Mouse (Mus musculus) liver, postnatal 0 days (tissue): ENCODE measurements around the gene Ccn6. TPM values are rescaled to one million over a fixed set of nuclear protein-coding genes. Genes with fewer than 3 reads are reported as not detected.

ENCODE experiments used
- ATAC-seq: fragments of 200-750 bp; cut with Nextera tagmentation; 2 replicates; pipeline ENCODE4 v1.8.0; 2017; ENCODE audit warnings: mild to moderate bottlenecking, moderate library complexity
- DNase-seq: peaks from one replicate; pipeline ENCODE4 v3.0.0-alpha.2; 2016
- H3K27ac ChIP-seq: fragments of 300-500 bp; sonication (generic); 2 replicates; pipeline ENCODE4 v1.5.1; 2014; ENCODE audit warnings: antibody characterized with exemption, moderate library complexity, mild to moderate bottlenecking, low read depth
- H3K27me3 ChIP-seq: fragments of 300-500 bp; sonication (generic); 2 replicates; pipeline ENCODE4 v1.6.1; 2014; ENCODE audit warnings: low read length, control low read depth, mixed read lengths; ENCODE audit not compliant: insufficient read depth
- H3K36me3 ChIP-seq: fragments of 300-500 bp; sonication (generic); replicated peaks from 2 replicates; pipeline ENCODE4 v1.6.1; 2014; ENCODE audit warnings: mild to moderate bottlenecking, control low read depth, low read length, moderate library complexity, mixed read lengths; ENCODE audit not compliant: insufficient read depth
- H3K4me1 ChIP-seq: fragments of 300-500 bp; sonication (generic); 2 replicates; pipeline ENCODE4 v1.6.1; 2014; ENCODE audit warnings: antibody characterized with exemption, mild to moderate bottlenecking, control low read depth; ENCODE audit not compliant: insufficient read depth
- H3K4me2 ChIP-seq: fragments of 300-500 bp; sonication (generic); 2 replicates; pipeline ENCODE4 v1.6.1; 2014; ENCODE audit warnings: low read depth, mild to moderate bottlenecking, low read length, moderate library complexity, mixed read lengths
- H3K4me3 ChIP-seq: fragments of 300-500 bp; sonication (generic); 2 replicates; pipeline ENCODE4 v1.5.1; 2014; ENCODE audit warnings: low read depth, low read length
- H3K9ac ChIP-seq: fragments of 300-500 bp; sonication (generic); replicated peaks from 2 replicates; pipeline ENCODE4 v1.6.1; 2014; ENCODE audit warnings: mild to moderate bottlenecking, moderate library complexity
- H3K9me3 ChIP-seq: fragments of 300-500 bp; sonication (generic); 2 replicates; pipeline ENCODE4 v1.6.1; 2016; ENCODE audit warnings: mild to moderate bottlenecking, control low read depth, low read length, mixed read lengths
- CTCF ChIP-seq: sonication (generic); IDR thresholded peaks from 2 replicates; pipeline ENCODE4 v1.5.1; 2016; ENCODE audit warnings: antibody characterized with exemption, low read depth
- EP300 ChIP-seq: IDR thresholded peaks from 2 replicates; pipeline ENCODE4 v1.6.1; 2016; ENCODE audit warnings: antibody characterized with exemption, low read depth, mild to moderate bottlenecking
- WGBS: fragments of 180-500 bp; shearing (Covaris S2); extraction: QIAGEN DNeasy Blood & Tissue Kit; methylation state at CpG from one replicate; pipeline ENCODE4 v1.1.7; 2014; ENCODE audit not compliant: insufficient replicate concordance; 5-methylcytosine and 5-hydroxymethylcytosine counted together
- polyA plus RNA-seq: library from polyadenylated mRNA; unstranded; fragments of >200 nt; fragmentation: Nextera tagmentation; extraction: Ambion mirVana; gene quantifications from 2 replicates; pipeline ENCODE4 v1.2.1, GENCODE M21; 2015

The Ccn6 gene
- polyA plus RNA-seq, 1 experiment from 2014 or later, result not detected

DNA sequence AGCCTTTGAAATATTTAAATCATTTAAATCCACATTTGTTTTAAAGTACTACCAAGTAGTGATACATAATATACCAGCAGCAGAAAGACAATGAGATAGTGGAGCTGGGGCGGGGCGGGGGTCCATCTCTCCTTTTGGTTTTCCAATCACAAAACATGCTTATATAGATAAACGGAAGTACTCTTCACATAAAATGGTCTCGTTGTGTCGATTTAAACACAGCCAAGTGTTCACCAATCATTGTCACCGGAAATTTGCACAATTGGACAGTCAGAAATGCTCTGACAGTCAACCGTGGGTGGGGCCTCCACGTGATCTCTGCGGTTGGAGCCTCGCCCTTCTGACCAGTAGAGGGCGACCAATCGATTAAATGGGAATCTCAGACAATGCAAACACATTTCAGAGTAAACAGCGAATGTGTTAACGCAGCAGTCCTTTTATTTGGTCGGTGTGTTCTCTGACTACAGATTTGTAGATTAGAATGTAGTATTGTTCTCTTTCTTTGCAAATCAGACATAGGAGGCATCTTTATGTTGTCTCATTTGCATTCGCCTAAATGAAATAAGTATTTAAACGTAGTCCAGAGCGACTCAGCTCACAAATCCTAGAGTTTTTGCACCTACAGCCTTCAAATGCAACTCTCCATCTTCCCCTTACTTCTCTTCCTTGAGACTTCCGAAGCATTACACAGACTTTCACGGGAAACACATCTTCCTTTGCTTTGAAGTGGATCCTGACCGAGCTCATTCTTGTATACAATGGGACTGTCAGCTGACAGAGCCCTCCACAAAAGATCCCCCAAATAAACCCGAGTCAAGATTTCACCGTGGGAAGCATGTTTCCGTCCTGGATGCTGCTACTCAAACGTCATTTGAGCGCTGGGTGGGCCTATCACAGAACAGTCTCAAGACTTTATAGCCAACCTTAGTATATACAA is 8.3 kb upstream of the Ccn6 start:
- DNase-seq (peak; percentile 86), ATAC-seq (peak; percentile 88)
- Histone ChIP-seq H3K27ac (peak overlapping the region; percentile 75), H3K9ac (no peak overlapping the region; the same call in 1 of the 2 replicates), H3K4me2 (peak overlapping the region; percentile 84), H3K9me3 (no peaks in the 10 kb centered on the region), H3K36me3 (no peaks in the 10 kb centered on the region), H3K27me3 (0 out of 2 replicates have a peak, but pooled peaks cover 3% of the 10 kb centered on the region), H3K4me1 (peaks cover 25% of the 10 kb centered on the region), H3K4me3 (peak overlapping the region; percentile 52)
- WGBS, result 14% methylated on average over 26 of the region's 26 CpGs
- peak; percentile 82 for TF ChIP-seq CTCF
- peak; percentile 35; the same call in 1 of the 2 replicates for TF ChIP-seq EP300

DNA sequence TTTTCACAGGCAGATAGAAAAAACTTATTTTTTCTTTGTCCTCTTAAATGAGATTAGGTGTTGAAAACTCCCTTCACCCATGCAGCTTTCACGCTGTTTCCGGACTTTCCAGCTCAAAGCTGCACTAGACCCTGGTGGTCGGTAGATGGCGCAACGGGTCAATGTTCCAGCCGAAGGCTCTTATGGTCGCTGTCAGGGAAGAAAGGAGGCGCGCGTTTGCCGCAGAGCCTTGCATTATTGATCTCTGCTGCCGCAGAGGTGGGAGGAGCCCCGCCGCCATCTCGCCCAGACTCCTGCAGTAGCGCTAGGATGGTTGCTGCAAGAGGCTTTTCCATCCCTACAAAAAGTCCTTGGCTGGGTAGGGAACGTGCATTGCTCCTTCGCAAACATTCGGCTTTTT is 7.5 kb upstream of the Ccn6 start:
- no peak overlapping the region; the same call in 1 of the 2 replicates for H3K9ac ChIP-seq
- ATAC-seq, result peak; percentile 82
- no peaks in the 10 kb centered on the region for H3K9me3 ChIP-seq
- peak overlapping the region; percentile 75 for H3K27ac ChIP-seq
- H3K4me3 ChIP-seq, result peak overlapping the region; percentile 52
- DNase-seq, result peak; percentile 89
- peaks cover 25% of the 10 kb centered on the region for H3K4me1 ChIP-seq
- 0 out of 2 replicates have a peak, but pooled peaks cover 3% of the 10 kb centered on the region for H3K27me3 ChIP-seq
- H3K4me2 ChIP-seq, result peak overlapping the region; percentile 84
- TF ChIP-seq CTCF (peak; percentile 96), EP300 (0 out of 2 replicates have a peak, but pooled peaks have one; percentile 10)
- 0% methylated on average over 19 of the region's 19 CpGs for WGBS
- no peaks in the 10 kb centered on the region for H3K36me3 ChIP-seq

DNA sequence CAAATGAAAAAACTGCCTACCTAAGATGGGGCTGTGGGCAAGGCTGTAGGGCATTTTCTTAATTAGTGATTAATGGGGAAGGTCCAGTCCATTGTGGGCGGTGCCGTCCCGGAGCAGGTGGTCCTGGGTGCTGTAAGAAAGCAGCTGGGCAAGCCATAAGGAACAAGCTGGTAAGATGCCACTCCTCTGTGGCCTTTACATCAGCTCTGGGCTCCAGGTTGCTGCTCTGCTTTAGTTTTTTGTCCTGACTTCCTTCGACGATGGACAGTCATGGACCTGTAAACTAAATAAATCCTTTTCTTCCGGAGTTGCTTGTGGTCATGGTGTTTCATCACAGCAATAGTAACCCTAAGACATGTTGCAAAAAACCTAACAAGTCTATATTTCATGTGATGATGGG is 7.1 kb upstream of the Ccn6 start:
- Histone ChIP-seq H3K4me3 (no peak overlapping the region), H3K9ac (no peak overlapping the region; the same call in 1 of the 2 replicates), H3K36me3 (no peaks in the 10 kb centered on the region), H3K9me3 (no peaks in the 10 kb centered on the region), H3K4me2 (peak overlapping the region; percentile 84), H3K27me3 (0 out of 2 replicates have a peak, but pooled peaks cover 3% of the 10 kb centered on the region), H3K4me1 (peaks cover 28% of the 10 kb centered on the region), H3K27ac (no peak overlapping the region)
- WGBS, result 14% methylated on average over 6 of the region's 6 CpGs
- TF ChIP-seq CTCF (no peak), EP300 (no peak)
- DNase-seq, result no peak
- ATAC-seq, result no peak

DNA sequence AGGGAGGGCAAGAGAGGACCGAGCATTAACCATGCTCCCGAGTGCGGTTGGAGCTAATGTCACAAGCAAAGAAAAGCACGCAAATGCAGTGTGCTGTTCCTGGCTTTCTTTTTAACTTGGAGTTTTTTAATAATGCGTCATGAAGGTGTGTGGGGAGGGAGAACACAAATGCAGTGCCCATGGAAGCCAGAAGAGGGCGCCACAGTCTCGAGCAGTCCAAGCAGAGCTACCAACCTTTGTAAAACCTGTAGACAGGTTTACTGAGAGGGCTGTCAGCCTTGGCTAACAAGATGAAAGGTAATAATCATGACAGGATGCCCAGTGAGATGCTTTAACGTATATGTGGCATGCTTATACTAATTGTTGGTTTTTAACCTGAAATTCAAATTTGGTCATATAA is 6.6 kb upstream of the Ccn6 start:
- ATAC-seq, result no peak
- Histone ChIP-seq H3K4me2 (no peak overlapping the region; the same call in 1 of the 2 replicates), H3K36me3 (no peaks in the 10 kb centered on the region), H3K4me3 (no peak overlapping the region), H3K27ac (no peak overlapping the region), H3K9ac (no peak overlapping the region), H3K4me1 (peaks cover 29% of the 10 kb centered on the region), H3K9me3 (no peaks in the 10 kb centered on the region), H3K27me3 (0 out of 2 replicates have a peak, but pooled peaks cover 3% of the 10 kb centered on the region)
- 11% methylated on average over 8 of the region's 8 CpGs for WGBS
- peak; percentile 80 for DNase-seq
- no peak for TF ChIP-seq EP300
- peak; percentile 82 for TF ChIP-seq CTCF

DNA sequence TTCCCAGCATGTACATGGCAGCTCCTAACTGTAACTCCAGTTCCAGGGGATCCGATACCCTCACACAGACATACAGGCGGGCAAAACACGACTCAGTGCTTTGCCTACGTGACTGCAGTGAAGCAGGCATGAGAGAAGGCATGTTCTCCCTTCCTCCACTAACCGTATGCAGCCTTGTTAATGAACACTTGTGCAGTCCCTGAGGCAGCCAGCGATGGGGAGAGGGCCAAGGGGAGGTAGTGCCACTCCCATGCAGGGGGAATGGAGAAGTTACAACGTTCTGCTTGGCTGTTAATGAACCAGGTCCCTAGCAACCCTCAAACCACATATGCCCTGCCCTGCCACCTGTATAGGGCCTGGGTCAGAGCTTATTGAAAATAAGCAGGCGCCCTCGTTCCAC is 6.0 kb upstream of the Ccn6 start:
- ATAC-seq (no peak), DNase-seq (no peak)
- H3K9me3 ChIP-seq, result no peaks in the 10 kb centered on the region
- H3K4me3 ChIP-seq, result no peak overlapping the region
- TF ChIP-seq CTCF, result no peak
- no peak for TF ChIP-seq EP300
- H3K4me2 ChIP-seq, result no peak overlapping the region
- no peak overlapping the region for H3K9ac ChIP-seq
- WGBS, result 54% methylated on average over 9 of the region's 9 CpGs
- 0 out of 2 replicates have a peak, but pooled peaks cover 3% of the 10 kb centered on the region for H3K27me3 ChIP-seq
- H3K4me1 ChIP-seq, result peaks cover 25% of the 10 kb centered on the region
- no peak overlapping the region for H3K27ac ChIP-seq
- no peaks in the 10 kb centered on the region for H3K36me3 ChIP-seq

DNA sequence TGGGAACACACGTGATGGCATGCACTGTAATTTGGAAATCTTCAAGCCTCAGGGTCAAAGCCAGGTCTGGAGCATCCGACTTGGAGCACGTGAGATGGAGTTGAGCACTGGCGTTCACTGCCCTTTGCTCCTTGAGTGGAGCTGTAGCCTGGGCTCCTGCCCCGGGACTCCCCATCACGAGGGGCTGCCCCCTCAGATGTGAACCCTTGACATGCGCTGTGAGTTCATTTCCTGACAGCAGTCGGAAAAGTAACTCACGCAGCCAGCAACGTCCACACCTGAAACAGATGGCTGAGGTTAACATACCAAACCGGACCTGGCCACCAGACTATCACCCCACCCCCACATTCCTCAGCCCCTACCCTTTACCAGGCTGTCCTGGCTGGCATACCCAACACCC is 4.0 kb upstream of the Ccn6 start:
- H3K4me3 ChIP-seq, result no peak overlapping the region
- TF ChIP-seq CTCF, result no peak
- TF ChIP-seq EP300, result no peak
- ATAC-seq, result no peak
- DNase-seq, result no peak
- H3K9me3 ChIP-seq, result no peaks in the 10 kb centered on the region
- 77% methylated on average over 11 of the region's 11 CpGs for WGBS
- H3K4me2 ChIP-seq, result no peak overlapping the region
- no peak overlapping the region for H3K9ac ChIP-seq
- H3K27me3 ChIP-seq, result 0 out of 2 replicates have a peak, but pooled peaks cover 3% of the 10 kb centered on the region
- H3K36me3 ChIP-seq, result no peaks in the 10 kb centered on the region
- peaks cover 18% of the 10 kb centered on the region for H3K4me1 ChIP-seq
- no peak overlapping the region for H3K27ac ChIP-seq
